Mouse (Mus musculus) CH12.LX (cell line): Measurements from ENCODE around the gene Nrxn3. TPM values are rescaled to one million over a fixed set of nuclear protein-coding genes. Genes with fewer than 3 reads are reported as not detected.

ENCODE experiments used
- DNase-seq: peaks from one replicate; pipeline ENCODE4 v3.0.0-alpha.2; 2013; ENCODE audit errors: extremely low read depth
- H3K27ac ChIP-seq: 2 replicates; pipeline ENCODE4 v1.5.1; 2012; ENCODE audit warnings: low read depth, mild to moderate bottlenecking, control low read depth, moderate library complexity; ENCODE audit not compliant: insufficient read depth
- H3K27me3 ChIP-seq: replicated peaks from 2 replicates; pipeline ENCODE3; 2012; ENCODE audit warnings: inconsistent platforms
- H3K36me3 ChIP-seq, 2 experiments: replicated peaks in 1 of 2; 2 replicates each; pipeline versions ENCODE3 to v1.6.1; 2012; ENCODE audit warnings: inconsistent platforms in 1 of 2, low read length in 1 of 2, mild to moderate bottlenecking in 1 of 2, mixed read lengths in 1 of 2, moderate library complexity in 1 of 2; ENCODE audit not compliant: control insufficient read depth in 1 of 2, insufficient read depth in 1 of 2
- H3K4me1 ChIP-seq, 2 experiments: 2 replicates each; pipeline ENCODE4 v1.6.1; 2012; ENCODE audit warnings: inconsistent platforms in 1 of 2, moderate library complexity in 1 of 2; ENCODE audit not compliant: insufficient read depth in 2 of 2, control insufficient read depth in 1 of 2
- H3K4me2 ChIP-seq: 2 replicates; pipeline ENCODE4 v1.6.1; 2012; ENCODE audit warnings: low read depth, mild to moderate bottlenecking, control low read depth; ENCODE audit not compliant: poor library complexity, insufficient read depth, severe bottlenecking
- H3K4me3 ChIP-seq, 3 experiments: fragments of 150-350 bp in 1 of 3; sonication (generic) in 1 of 3; replicated peaks in 1 of 3; 2 replicates each; pipeline versions ENCODE3 to v1.5.1; 2011 to 2012; ENCODE audit warnings: low read depth in 2 of 3, low read length in 2 of 3, mild to moderate bottlenecking in 2 of 3, moderate library complexity in 2 of 3, control low read depth in 1 of 3, improper control_type of control experiment in 1 of 3, inconsistent platforms in 1 of 3, mixed read lengths in 1 of 3; ENCODE audit not compliant: poor library complexity in 1 of 3
- H3K79me2 ChIP-seq: replicated peaks from 2 replicates; pipeline ENCODE4 v1.6.1; 2012; ENCODE audit warnings: mild to moderate bottlenecking, moderate library complexity; ENCODE audit not compliant: control insufficient read depth, poor library complexity, insufficient read depth, severe bottlenecking; ENCODE audit errors: extremely low read depth
- H3K9ac ChIP-seq: 2 replicates; pipeline ENCODE4 v1.6.1; 2012; ENCODE audit warnings: low read depth, mild to moderate bottlenecking, control low read depth, moderate library complexity; ENCODE audit not compliant: insufficient read depth
- H3K9me3 ChIP-seq: replicated peaks from 2 replicates; pipeline ENCODE3; 2012; ENCODE audit warnings: low read length, inconsistent platforms, mixed read lengths
- CHD2 ChIP-seq: IDR thresholded peaks from 2 replicates; pipeline ENCODE4 v1.6.1; 2011; ENCODE audit warnings: low read length, improper control_type of control experiment
- E2F4 ChIP-seq: IDR thresholded peaks from 2 replicates; pipeline ENCODE4 v1.6.1; 2011; ENCODE audit warnings: low read depth, low read length, improper control_type of control experiment; ENCODE audit not compliant: insufficient replicate concordance
- ELF1 ChIP-seq: IDR thresholded peaks from 2 replicates; pipeline ENCODE4 v1.6.1; 2014; ENCODE audit warnings: low read depth, mild to moderate bottlenecking, inconsistent platforms, low read length, improper control_type of control experiment
- EP300 ChIP-seq: IDR thresholded peaks from 2 replicates; pipeline ENCODE4 v1.6.1; 2011; ENCODE audit warnings: low read length, improper control_type of control experiment
- ETS1 ChIP-seq: conservative IDR thresholded peaks from 2 replicates; pipeline ENCODE4 v1.6.1; 2012; ENCODE audit warnings: low read depth, mild to moderate bottlenecking, inconsistent platforms, low read length, improper control_type of control experiment, moderate library complexity
- HCFC1 ChIP-seq: IDR thresholded peaks from 2 replicates; pipeline ENCODE4 v1.6.1; 2012; ENCODE audit warnings: low read depth, mild to moderate bottlenecking, inconsistent platforms, low read length, improper control_type of control experiment
- JUN ChIP-seq: IDR thresholded peaks from 2 replicates; pipeline ENCODE4 v1.6.1; 2011; ENCODE audit warnings: low read depth, mild to moderate bottlenecking, low read length, improper control_type of control experiment, moderate library complexity; ENCODE audit not compliant: insufficient read depth
- JUND ChIP-seq: conservative IDR thresholded peaks from 2 replicates; pipeline ENCODE4 v1.6.1; 2011; ENCODE audit warnings: low read depth, low read length, improper control_type of control experiment
- KAT2A ChIP-seq: IDR thresholded peaks from 2 replicates; pipeline ENCODE4 v1.6.1; 2012; ENCODE audit warnings: low read length, improper control_type of control experiment, inconsistent platforms; ENCODE audit not compliant: insufficient replicate concordance
- MAZ ChIP-seq: IDR thresholded peaks from 2 replicates; pipeline ENCODE4 v1.6.1; 2012; ENCODE audit warnings: low read depth, mild to moderate bottlenecking, inconsistent platforms, low read length, improper control_type of control experiment, moderate library complexity
- MEF2A ChIP-seq: IDR thresholded peaks from 2 replicates; pipeline ENCODE4 v1.6.1; 2014; ENCODE audit warnings: low read depth, mild to moderate bottlenecking, inconsistent platforms, low read length, improper control_type of control experiment, borderline replicate concordance
- MXI1 ChIP-seq: IDR thresholded peaks from 2 replicates; pipeline ENCODE4 v1.6.1; 2011; ENCODE audit warnings: mild to moderate bottlenecking, low read depth, low read length, improper control_type of control experiment
- MYC ChIP-seq: IDR thresholded peaks from 2 replicates; pipeline ENCODE4 v1.6.1; 2011; ENCODE audit warnings: low read depth, mild to moderate bottlenecking, improper control_type of control experiment, low read length
- PAX5 ChIP-seq: IDR thresholded peaks from 2 replicates; pipeline ENCODE4 v1.6.1; 2012; ENCODE audit warnings: low read length, inconsistent platforms, mixed read lengths
- POLR2A ChIP-seq: IDR thresholded peaks from 2 replicates; pipeline ENCODE4 v1.6.1; 2011; ENCODE audit warnings: low read depth, mild to moderate bottlenecking, improper control_type of control experiment, low read length
- RAD21 ChIP-seq: IDR thresholded peaks from 2 replicates; pipeline ENCODE4 v1.6.1; 2011; ENCODE audit warnings: low read depth, mild to moderate bottlenecking, low read length, improper control_type of control experiment, moderate library complexity
- RCOR1 ChIP-seq: conservative IDR thresholded peaks from 2 replicates; pipeline ENCODE4 v1.6.1; 2012; ENCODE audit warnings: low read depth, mild to moderate bottlenecking, inconsistent platforms, low read length, improper control_type of control experiment
- SIN3A ChIP-seq: IDR thresholded peaks from 2 replicates; pipeline ENCODE4 v1.6.1; 2012; ENCODE audit warnings: low read length, improper control_type of control experiment, inconsistent platforms
- SMC3 ChIP-seq: IDR thresholded peaks from 2 replicates; pipeline ENCODE4 v1.6.1; 2011; ENCODE audit warnings: low read depth, low read length, improper control_type of control experiment
- UBTF ChIP-seq: IDR thresholded peaks from 2 replicates; pipeline ENCODE4 v1.6.1; 2012; ENCODE audit warnings: low read depth, mild to moderate bottlenecking, inconsistent platforms, low read length, improper control_type of control experiment, moderate library complexity
- USF2 ChIP-seq: conservative IDR thresholded peaks from 2 replicates; pipeline ENCODE4 v1.6.1; 2011; ENCODE audit warnings: low read depth, low read length, improper control_type of control experiment
- ZC3H11A ChIP-seq: IDR thresholded peaks from 2 replicates; pipeline ENCODE4 v1.6.1; 2012; ENCODE audit warnings: low read depth, mild to moderate bottlenecking, inconsistent platforms, low read length, improper control_type of control experiment
- ZKSCAN1 ChIP-seq: IDR thresholded peaks from 2 replicates; pipeline ENCODE4 v1.6.1; 2012; ENCODE audit warnings: low read depth, inconsistent platforms, low read length, improper control_type of control experiment, borderline replicate concordance
- ZNF384 ChIP-seq: IDR thresholded peaks from 2 replicates; pipeline ENCODE4 v1.6.1; 2012; ENCODE audit warnings: low read depth, low read length, improper control_type of control experiment, inconsistent platforms
- dilution Hi-C: fragments of 300-500 bp; cut with MboI; formaldehyde crosslinking; loops from 2 replicates; pipeline ENCODE4 v1.14.3; 2020; ENCODE audit warnings: low sequenced_read_pairs; ENCODE audit not compliant: extremely low pct_unique_long_range_greater_than_20kb, extremely low pct_ligation_motif_present
- in situ Hi-C: fragments of 300-500 bp; cut with MboI; formaldehyde crosslinking; loops from 3 replicates; pipeline ENCODE4 v1.14.3; 2019; ENCODE audit warnings: low sequenced_read_pairs, low pct_ligation_motif_present, low pct_unique_long_range_greater_than_20kb, mixed read lengths
- polyA plus RNA-seq: library from polyadenylated mRNA; unstranded; fragments of >175 nt; gene quantifications from 2 replicates; pipeline ENCODE4 v1.2.1, GENCODE M21; 2012; ENCODE audit warnings: low read depth; ENCODE audit not compliant: insufficient read length
- total RNA-seq, 2 experiments: library from RNA; depleted of rRNA; stranded (reverse); fragments of 300-350 nt in 1 of 2; fragments of >200 nt in 1 of 2; gene quantifications; 2 replicates each; pipeline ENCODE4 v1.2.3; 2012 to 2014

The Nrxn3 gene
- total and polyA plus RNA-seq, 3 experiments: 0.04 to 0.17 (median 0.09) TPM

- no peak for DNase-seq
- no peaks in the 10 kb centered on the region for H3K27me3 ChIP-seq
- no peak for TF ChIP-seq RCOR1
- no peak for TF ChIP-seq ZKSCAN1
- no peak for TF ChIP-seq JUN
- no peak for TF ChIP-seq MAZ
- no peak for TF ChIP-seq JUND
- no peak for TF ChIP-seq ELF1
- TF ChIP-seq KAT2A: no peak
- H3K79me2 ChIP-seq: no peaks in the 10 kb centered on the region
- no peak overlapping the region for H3K4me3 ChIP-seq
- no peak overlapping the region for H3K4me2 ChIP-seq
- no peaks in the 10 kb centered on the region for H3K9me3 ChIP-seq
- H3K9ac ChIP-seq: no peak overlapping the region
- H3K36me3 ChIP-seq: no peaks in the 10 kb centered on the region
- in situ Hi-C loops (no loop called here), dilution Hi-C loops (no loop called here)
- no peak overlapping the region for H3K27ac ChIP-seq
- H3K4me1 ChIP-seq: no peaks in the 10 kb centered on the region
Measured at GRCm38 (mm10) chr12:89742796-89743195, 1020.1 kb downstream of the Nrxn3 start.

GRCm38 (mm10) chr12:89764191-89765082, 1041.8 kb downstream of the Nrxn3 start:
- Histone ChIP-seq H3K4me3 (no peak overlapping the region), H3K4me2 (0 out of 2 replicates have a peak overlapping the region, but pooled peaks have one; percentile 29), H3K9ac (no peak overlapping the region), H3K27ac (no peak overlapping the region), H3K9me3 (no peaks in the 10 kb centered on the region), H3K27me3 (no peaks in the 10 kb centered on the region), H3K36me3 (no peaks in the 10 kb centered on the region), H3K79me2 (no peaks in the 10 kb centered on the region), H3K4me1 (peaks cover 0 to 19% of the 10 kb centered on the region in 2 experiments; a peak in 2 of 4 replicates)
- TF ChIP-seq PAX5: no peak
- no peak for TF ChIP-seq POLR2A
- TF ChIP-seq HCFC1: no peak
- no peak for TF ChIP-seq E2F4
- TF ChIP-seq USF2: no peak
- no peak for TF ChIP-seq MEF2A
- TF ChIP-seq SMC3: no peak
- no peak for TF ChIP-seq ZNF384
- TF ChIP-seq ZC3H11A: no peak
- TF ChIP-seq ETS1: no peak
- TF ChIP-seq RAD21: no peak
- TF ChIP-seq JUND: no peak
- TF ChIP-seq MYC: no peak
- TF ChIP-seq RCOR1: no peak
- no peak for TF ChIP-seq EP300
- TF ChIP-seq ELF1: no peak
- no peak for TF ChIP-seq MXI1
- TF ChIP-seq SIN3A: no peak
- TF ChIP-seq UBTF: no peak
- TF ChIP-seq CHD2: no peak
- in situ Hi-C loops: no loop called here
- dilution Hi-C loops: no loop called here
- DNase-seq: peak; percentile 78
